Mouse (Mus musculus): ENCODE results near the gene Clpb. TPM values are rescaled to one million over a fixed set of nuclear protein-coding genes. Genes with fewer than 3 reads are reported as not detected.

Clpb gene
- polyA plus RNA-seq, 2 experiments from 2014 or later, result 9.9 to 14.9 TPM

GRCm38 (mm10) chr7:101676033-101676761 lies 12.8 kb downstream of the Clpb start:
- ATAC-seq, result no peak

GRCm38 (mm10) chr7:101676762-101677308 lies 13.4 kb downstream of the Clpb start:
- no peak for ATAC-seq

GRCm38 (mm10) chr7:101679591-101679990 lies 16.2 kb downstream of the Clpb start:
- ATAC-seq, result peak; percentile 82

- ATAC-seq, result no peak
Measured at GRCm38 (mm10) chr7:101680961-101681360, 17.5 kb downstream of the Clpb start.

GRCm38 (mm10) chr7:101681565-101682071 lies 18.2 kb downstream of the Clpb start:
- ATAC-seq, result no peak

- no peak for ATAC-seq
Measured at GRCm38 (mm10) chr7:101682886-101683285, 19.5 kb downstream of the Clpb start.

GRCm38 (mm10) chr7:101683976-101684630 lies 20.7 kb downstream of the Clpb start:
- no peak for ATAC-seq

- no peak for ATAC-seq
Measured at GRCm38 (mm10) chr7:101684671-101685070, 21.2 kb downstream of the Clpb start.

- no peak for ATAC-seq
Measured at GRCm38 (mm10) chr7:101687144-101687543, 23.7 kb downstream of the Clpb start.

GRCm38 (mm10) chr7:101690471-101690870 lies 27.0 kb downstream of the Clpb start:
- no peak for ATAC-seq

- ATAC-seq, result no peak
Measured at GRCm38 (mm10) chr7:101691863-101692262, 28.4 kb downstream of the Clpb start.

- ATAC-seq, result no peak
Measured at GRCm38 (mm10) chr7:101692446-101692845, 29.0 kb downstream of the Clpb start.

GRCm38 (mm10) chr7:101695483-101695882 lies 32.0 kb downstream of the Clpb start:
- ATAC-seq, result no peak

- ATAC-seq, result no peak
Measured at GRCm38 (mm10) chr7:101696931-101697723, 33.7 kb downstream of the Clpb start.

- ATAC-seq, result no peak
Measured at GRCm38 (mm10) chr7:101700296-101700695, 36.9 kb downstream of the Clpb start.

GRCm38 (mm10) chr7:101702706-101703105 lies 39.3 kb downstream of the Clpb start:
- no peak for ATAC-seq

- ATAC-seq, result no peak
Measured at GRCm38 (mm10) chr7:101709586-101709985, 46.2 kb downstream of the Clpb start.

- no peak for ATAC-seq
Measured at GRCm38 (mm10) chr7:101710236-101710635, 46.8 kb downstream of the Clpb start.

- no peak for ATAC-seq
Measured at GRCm38 (mm10) chr7:101713828-101714400, 50.5 kb downstream of the Clpb start.

- ATAC-seq, result no peak
Measured at GRCm38 (mm10) chr7:101715041-101715551, 51.7 kb downstream of the Clpb start.

GRCm38 (mm10) chr7:101720356-101720755 lies 56.9 kb downstream of the Clpb start:
- no peak for ATAC-seq

GRCm38 (mm10) chr7:101725081-101725480 lies 61.6 kb downstream of the Clpb start:
- ATAC-seq, result peak; percentile 71
